Mouse (Mus musculus): Measurements from ENCODE around the gene Cox7a1. TPM values are rescaled to one million over a fixed set of nuclear protein-coding genes. Genes with fewer than 3 reads are reported as not detected.

The Cox7a1 gene
- polyA plus RNA-seq, 1 experiment from 2014 or later, result 43.0 TPM

- ATAC-seq (replicated peaks; ENCODE audit: low FRiP score, low read depth), result peak; percentile 90
These were observed 10.9 kb downstream of the Cox7a1 start for GRCm38 (mm10) chr7:30194884-30195283.

GRCm38 (mm10) chr7:30195461-30195860, 11.5 kb downstream of the Cox7a1 start:
- 54% methylated on average over 6 of the region's 6 CpGs for WGBS
- H3K4me3 ChIP-seq (replicated peaks; ENCODE audit: low read depth, low read length), result no peak overlapping the region

More at GRCm38 (mm10) chr7:30194884-30195283, 10.9 kb downstream of the Cox7a1 start:
- Histone ChIP-seq H3K4me2 (ENCODE audit: low read length) (peak overlapping the region; percentile 83), H3K27me3 (ENCODE audit: insufficient read depth, low read length) (no peaks in the 10 kb centered on the region), H3K4me1 (replicated peaks; ENCODE audit: insufficient read depth, low read length) (peaks cover 20% of the 10 kb centered on the region), H3K9me3 (replicated peaks; ENCODE audit: low read length) (no peaks in the 10 kb centered on the region), H3K27ac (peak overlapping the region; percentile 94), H3K4me3 (replicated peaks; ENCODE audit: low read depth, low read length) (peak overlapping the region; percentile 70), H3K36me3 (ENCODE audit: insufficient read depth, low read length) (peaks cover 18% of the 10 kb centered on the region), H3K9ac (ENCODE audit: low read depth, low read length) (peak overlapping the region; percentile 81)
- WGBS, result under 1% methylated on average over 28 of the region's 28 CpGs
- TF ChIP-seq CTCF (IDR thresholded peaks at IDR 0.05; ENCODE audit: low read depth), result no peak
- peak; percentile 98 for DNase-seq (ENCODE audit: low spot score)

GRCm38 (mm10) chr7:30196171-30196570, 12.2 kb downstream of the Cox7a1 start:
- H3K4me1 ChIP-seq (replicated peaks; ENCODE audit: insufficient read depth, low read length), result peaks cover 20% of the 10 kb centered on the region
- TF ChIP-seq CTCF (IDR thresholded peaks at IDR 0.05; ENCODE audit: low read depth), result no peak
- peak; percentile 42; the same call in 1 of the 2 replicates for ATAC-seq (replicated peaks; ENCODE audit: low FRiP score, low read depth)
- no peak overlapping the region for H3K4me3 ChIP-seq (replicated peaks; ENCODE audit: low read depth, low read length)
- no peak overlapping the region for H3K27ac ChIP-seq
- no peak overlapping the region for H3K4me2 ChIP-seq (ENCODE audit: low read length)
- DNase-seq (ENCODE audit: low spot score), result no peak
- 53% methylated on average over 6 of the region's 6 CpGs for WGBS
- H3K27me3 ChIP-seq (ENCODE audit: insufficient read depth, low read length), result no peaks in the 10 kb centered on the region
- H3K9ac ChIP-seq (ENCODE audit: low read depth, low read length), result no peak overlapping the region
- H3K9me3 ChIP-seq (replicated peaks; ENCODE audit: low read length), result no peaks in the 10 kb centered on the region
- peaks cover 12% of the 10 kb centered on the region for H3K36me3 ChIP-seq (ENCODE audit: insufficient read depth, low read length)

More at GRCm38 (mm10) chr7:30195461-30195860, 11.5 kb downstream of the Cox7a1 start:
- H3K36me3 ChIP-seq (ENCODE audit: insufficient read depth, low read length), result peaks cover 15% of the 10 kb centered on the region
- H3K27ac ChIP-seq, result no peak overlapping the region
- peaks cover 20% of the 10 kb centered on the region for H3K4me1 ChIP-seq (replicated peaks; ENCODE audit: insufficient read depth, low read length)
- H3K27me3 ChIP-seq (ENCODE audit: insufficient read depth, low read length), result no peaks in the 10 kb centered on the region
- H3K9ac ChIP-seq (ENCODE audit: low read depth, low read length), result no peak overlapping the region
- no peak for ATAC-seq (replicated peaks; ENCODE audit: low FRiP score, low read depth)
- H3K9me3 ChIP-seq (replicated peaks; ENCODE audit: low read length), result no peaks in the 10 kb centered on the region
- peak overlapping the region; percentile 83; the same call in 1 of the 2 replicates for H3K4me2 ChIP-seq (ENCODE audit: low read length)
- TF ChIP-seq CTCF (IDR thresholded peaks at IDR 0.05; ENCODE audit: low read depth), result no peak
- no peak for DNase-seq (ENCODE audit: low spot score)

GRCm38 (mm10) chr7:30197592-30198129, 13.7 kb downstream of the Cox7a1 start:
- Histone ChIP-seq H3K9ac (ENCODE audit: low read depth, low read length) (no peak overlapping the region), H3K4me3 (replicated peaks; ENCODE audit: low read depth, low read length) (no peak overlapping the region), H3K36me3 (ENCODE audit: insufficient read depth, low read length) (no peaks in the 10 kb centered on the region), H3K4me1 (replicated peaks; ENCODE audit: insufficient read depth, low read length) (peaks cover 17% of the 10 kb centered on the region), H3K27ac (peak overlapping the region; percentile 51; the same call in 1 of the 2 replicates), H3K4me2 (ENCODE audit: low read length) (no peak overlapping the region), H3K27me3 (ENCODE audit: insufficient read depth, low read length) (no peaks in the 10 kb centered on the region), H3K9me3 (replicated peaks; ENCODE audit: low read length) (no peaks in the 10 kb centered on the region)
- ATAC-seq (replicated peaks; ENCODE audit: low FRiP score, low read depth) (no peak), DNase-seq (ENCODE audit: low spot score) (no peak)
- WGBS, result 37% methylated on average over 5 of the region's 5 CpGs
- TF ChIP-seq CTCF (IDR thresholded peaks at IDR 0.05; ENCODE audit: low read depth), result no peak

- Histone ChIP-seq H3K4me2 (ENCODE audit: low read length) (peak within 1 kb of the TSS; percentile 23; the same call in 1 of the 2 replicates), H3K4me1 (replicated peaks; ENCODE audit: insufficient read depth, low read length) (peaks cover 8% of the 10 kb centered on the region; the same call in 1 of the 2 replicates), H3K27me3 (ENCODE audit: insufficient read depth, low read length) (no peaks in the 10 kb centered on the region), H3K27ac (peak within 1 kb of the TSS; percentile 51), H3K36me3 (ENCODE audit: insufficient read depth, low read length) (no peaks in the 10 kb centered on the region), H3K9ac (ENCODE audit: low read depth, low read length) (no peak within 1 kb of the TSS), H3K4me3 (replicated peaks; ENCODE audit: low read depth, low read length) (no peak within 1 kb of the TSS), H3K9me3 (replicated peaks; ENCODE audit: low read length) (no peaks in the 10 kb centered on the region)
- WGBS, result 7% methylated on average over 8 of the region's 8 CpGs
- DNase-seq (ENCODE audit: low spot score), result peak; percentile 94
- TF ChIP-seq CTCF (IDR thresholded peaks at IDR 0.05; ENCODE audit: low read depth), result peak; percentile 94
- ATAC-seq (replicated peaks; ENCODE audit: low FRiP score, low read depth), result no peak
These were observed 14.6 kb downstream of the Cox7a1 start, which contains the start of gene Capns1 for GRCm38 (mm10) chr7:30198481-30198971. Gene Capns1 (minus strand): TSS chr7:30198811.

GRCm38 (mm10) chr7:30199498-30200139, 15.7 kb downstream of the Cox7a1 start:
- ATAC-seq (replicated peaks; ENCODE audit: low FRiP score, low read depth) (no peak), DNase-seq (ENCODE audit: low spot score) (no peak)
- TF ChIP-seq CTCF (IDR thresholded peaks at IDR 0.05; ENCODE audit: low read depth), result no peak
- Histone ChIP-seq H3K4me2 (ENCODE audit: low read length) (no peak overlapping the region), H3K4me3 (replicated peaks; ENCODE audit: low read depth, low read length) (no peak overlapping the region), H3K4me1 (replicated peaks; ENCODE audit: insufficient read depth, low read length) (0 out of 2 replicates have a peak, but pooled peaks cover 7% of the 10 kb centered on the region), H3K9me3 (replicated peaks; ENCODE audit: low read length) (no peaks in the 10 kb centered on the region), H3K36me3 (ENCODE audit: insufficient read depth, low read length) (no peaks in the 10 kb centered on the region), H3K9ac (ENCODE audit: low read depth, low read length) (no peak overlapping the region), H3K27ac (no peak overlapping the region), H3K27me3 (ENCODE audit: insufficient read depth, low read length) (no peaks in the 10 kb centered on the region)
- 68% methylated on average over 18 of the region's 18 CpGs for WGBS

Data from kidney, postnatal 0 days (tissue).